Mouse (Mus musculus): ENCODE results near the gene Zkscan1. TPM values are rescaled to one million over a fixed set of nuclear protein-coding genes. Genes with fewer than 3 reads are reported as not detected.
A peak's percentile ranks its signal among the peaks of the same experiment; 100 is the strongest.
"Not testable (repeated sequence)": the region's sequence is repeated elsewhere in the genome, so short reads cannot be mapped to it uniquely, and the experiment has no call there.

Zkscan1 gene
- total RNA-seq, 1 experiment from 2014 or later, result 45.8 TPM

- no peak for ATAC-seq (replicated peaks in 1 of 2; ENCODE audit: insufficient read depth in 1 of 2, low FRiP score in 2 of 2, low TSS enrichment in 1 of 2, low read depth in 1 of 2, poor library complexity in 2 of 2, severe bottlenecking in 2 of 2)
Observed at GRCm38 (mm10) chr5:138107130-138107529, 22.2 kb downstream of the Zkscan1 start.

DNA sequence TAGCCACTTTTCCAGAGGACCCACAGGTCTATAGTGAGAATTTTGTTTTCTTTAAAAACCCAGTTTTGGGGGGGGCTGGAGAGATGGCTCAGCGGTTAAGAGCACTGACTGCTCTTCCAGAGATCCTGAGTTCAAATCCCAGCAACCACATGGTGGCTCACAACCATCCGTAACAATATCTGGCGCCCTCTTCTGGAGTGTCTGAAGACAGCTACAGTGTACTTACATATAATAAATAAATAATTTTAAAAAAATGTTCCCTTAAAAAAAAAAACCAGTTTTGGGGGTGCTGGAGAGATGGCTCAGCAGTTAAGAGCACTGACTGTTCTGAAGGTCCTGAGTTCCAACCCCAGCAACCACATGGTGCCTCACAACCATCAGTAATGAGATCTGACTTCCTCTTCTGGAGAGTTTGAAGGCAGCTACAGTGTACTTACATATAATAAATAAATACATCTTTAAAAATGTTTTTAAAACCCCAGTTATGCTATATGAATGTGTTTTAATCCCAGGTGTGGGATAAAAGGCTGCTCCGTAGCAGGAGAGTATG is 25.0 kb downstream of the Zkscan1 start:
- not testable (repeated sequence) for ATAC-seq (replicated peaks in 1 of 2; ENCODE audit: insufficient read depth in 1 of 2, low FRiP score in 2 of 2, low TSS enrichment in 1 of 2, low read depth in 1 of 2, poor library complexity in 2 of 2, severe bottlenecking in 2 of 2)

- ATAC-seq (replicated peaks in 1 of 2; ENCODE audit: insufficient read depth in 1 of 2, low FRiP score in 2 of 2, low TSS enrichment in 1 of 2, low read depth in 1 of 2, poor library complexity in 2 of 2, severe bottlenecking in 2 of 2), result peak; percentile 98 to 100
Observed at GRCm38 (mm10) chr5:138116255-138117198, 31.6 kb downstream of the Zkscan1 start, which contains the start of gene Zscan21. TSS of gene Zscan21 (plus strand) at chr5:138116903.

- peak in 1 of 2 experiments; percentile 14; a peak in 1 of 4 replicates for ATAC-seq (replicated peaks in 1 of 2; ENCODE audit: insufficient read depth in 1 of 2, low FRiP score in 2 of 2, low TSS enrichment in 1 of 2, low read depth in 1 of 2, poor library complexity in 2 of 2, severe bottlenecking in 2 of 2)
Observed at GRCm38 (mm10) chr5:138117199-138118015, 32.5 kb downstream of the Zkscan1 start.

- no peak for ATAC-seq (replicated peaks in 1 of 2; ENCODE audit: insufficient read depth in 1 of 2, low FRiP score in 2 of 2, low TSS enrichment in 1 of 2, low read depth in 1 of 2, poor library complexity in 2 of 2, severe bottlenecking in 2 of 2)
Observed at GRCm38 (mm10) chr5:138118041-138118440, 33.2 kb downstream of the Zkscan1 start.

GRCm38 (mm10) chr5:138132425-138133064 is 47.7 kb downstream of the Zkscan1 start:
- no peak for ATAC-seq (replicated peaks in 1 of 2; ENCODE audit: insufficient read depth in 1 of 2, low FRiP score in 2 of 2, low TSS enrichment in 1 of 2, low read depth in 1 of 2, poor library complexity in 2 of 2, severe bottlenecking in 2 of 2)

DNA sequence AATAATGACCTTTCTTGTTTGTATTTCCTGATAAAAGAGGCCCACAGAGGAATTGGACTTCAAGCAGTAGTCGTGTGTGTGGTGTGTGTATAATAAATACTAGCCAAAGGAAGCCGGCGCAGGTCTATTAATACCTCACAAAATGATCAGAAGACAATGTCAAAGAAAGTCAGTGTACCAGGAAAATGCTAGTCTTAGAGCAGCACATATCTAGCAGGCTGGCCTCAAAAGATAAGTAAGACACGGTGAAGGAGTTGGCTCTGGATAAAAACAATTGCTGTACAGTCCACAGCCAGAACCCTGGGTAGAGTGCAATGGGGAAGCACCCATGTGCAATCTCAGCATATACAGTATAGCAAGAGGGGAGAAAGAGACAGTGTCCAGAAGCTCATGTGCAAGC is 52.4 kb downstream of the Zkscan1 start:
- ATAC-seq (replicated peaks in 1 of 2; ENCODE audit: insufficient read depth in 1 of 2, low FRiP score in 2 of 2, low TSS enrichment in 1 of 2, low read depth in 1 of 2, poor library complexity in 2 of 2, severe bottlenecking in 2 of 2), result no peak

- ATAC-seq (replicated peaks in 1 of 2; ENCODE audit: insufficient read depth in 1 of 2, low FRiP score in 2 of 2, low TSS enrichment in 1 of 2, low read depth in 1 of 2, poor library complexity in 2 of 2, severe bottlenecking in 2 of 2), result peak; percentile 62 to 83
Observed at GRCm38 (mm10) chr5:138137935-138138549, 53.2 kb downstream of the Zkscan1 start.

DNA sequence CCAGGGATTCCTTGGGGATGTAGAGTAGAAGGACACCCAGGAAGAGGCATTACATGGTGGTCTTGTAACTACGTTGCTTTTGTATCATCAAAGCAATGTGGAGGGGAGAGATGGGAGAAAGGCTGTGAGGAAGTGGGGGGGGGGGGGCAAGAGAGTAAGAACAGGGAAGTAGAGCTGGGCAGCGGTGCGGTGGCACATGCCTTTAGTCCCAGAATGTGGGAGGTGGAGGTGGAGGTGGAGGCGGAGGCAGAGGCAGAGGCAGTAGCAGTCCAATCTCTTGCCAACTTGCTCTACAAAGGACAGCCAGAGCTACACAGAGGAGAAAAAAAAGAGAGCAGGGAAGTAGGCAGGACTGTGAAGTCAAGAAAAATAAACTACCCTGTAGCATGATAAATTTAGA is 53.7 kb downstream of the Zkscan1 start:
- ATAC-seq (replicated peaks in 1 of 2; ENCODE audit: insufficient read depth in 1 of 2, low FRiP score in 2 of 2, low TSS enrichment in 1 of 2, low read depth in 1 of 2, poor library complexity in 2 of 2, severe bottlenecking in 2 of 2), result peak; percentile 63 to 65; a peak in 3 of 4 replicates

- no peak for ATAC-seq (replicated peaks in 1 of 2; ENCODE audit: insufficient read depth in 1 of 2, low FRiP score in 2 of 2, low TSS enrichment in 1 of 2, low read depth in 1 of 2, poor library complexity in 2 of 2, severe bottlenecking in 2 of 2)
Observed at GRCm38 (mm10) chr5:138154390-138154789, 69.5 kb downstream of the Zkscan1 start.

DNA sequence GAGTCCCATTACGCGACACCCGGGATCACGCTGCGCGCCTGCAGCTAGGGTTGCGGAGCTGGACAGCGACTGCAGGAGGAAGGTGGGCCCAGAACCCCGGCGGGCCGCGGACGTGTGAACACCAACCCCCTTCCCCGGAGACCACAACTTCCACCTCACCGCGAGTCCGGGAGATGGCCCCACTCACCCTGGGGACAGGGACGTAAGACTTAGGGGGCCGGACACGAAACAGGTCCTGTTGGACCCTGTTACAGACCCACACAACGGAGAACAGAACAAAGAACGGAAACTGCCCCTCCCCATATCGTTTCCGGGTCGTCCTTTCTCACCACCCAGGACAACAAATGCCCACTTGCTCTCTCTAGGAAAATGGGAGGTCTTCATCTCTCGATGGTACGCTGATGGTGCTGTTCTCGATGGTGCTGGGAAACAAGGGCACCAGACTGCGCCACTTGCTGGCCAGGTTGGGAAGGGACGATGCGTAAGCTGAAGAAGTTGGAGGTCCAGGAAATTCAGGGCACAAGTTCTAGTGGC is 70.6 kb downstream of the Zkscan1 start, which contains the start of gene Zfp113:
Gene Zfp113, minus strand, starts transcription at position 302 of the 534 bp plus-strand sequence.
- ATAC-seq (replicated peaks in 1 of 2; ENCODE audit: insufficient read depth in 1 of 2, low FRiP score in 2 of 2, low TSS enrichment in 1 of 2, low read depth in 1 of 2, poor library complexity in 2 of 2, severe bottlenecking in 2 of 2), result peak; percentile 94 to 97

Other genes starting within 250 kb of the Zkscan1 start
- 17.7 and 22.2 TPM in 2 replicates for gene Pilra, start 248.8 kb upstream of the Zkscan1 start, total RNA-seq (2017)
- 6.0 and 12.3 TPM in 2 replicates for gene Pilrb1, start 227.0 kb upstream of the Zkscan1 start, total RNA-seq (2017)
- gene Pilrb2, start 213.3 kb upstream of the Zkscan1 start, total RNA-seq (2017), result 3.7 and 17.8 TPM in 2 replicates
- gene Cyp3a13, start 163.5 kb upstream of the Zkscan1 start, total RNA-seq (2017), result not detected in 2 replicates
- gene Gjc3, start 122.0 kb upstream of the Zkscan1 start, total RNA-seq (2017), result not detected in 2 replicates
- gene Azgp1, start 103.6 kb upstream of the Zkscan1 start, total RNA-seq (2017), result not detected in 2 replicates
- not detected in 2 replicates for gene Smok3a, start 63.8 kb upstream of the Zkscan1 start, total RNA-seq (2017)
- gene Smok3b, start 63.7 kb upstream of the Zkscan1 start, total RNA-seq (2017), result not detected in 2 replicates
- gene Smok3c, start 31.9 kb upstream of the Zkscan1 start, total RNA-seq (2017), result not detected in 2 replicates
- gene Zscan21, start 31.8 kb downstream of the Zkscan1 start, total RNA-seq (2017), result 17.3 and 18.4 TPM in 2 replicates
- 14.4 and 16.0 TPM in 2 replicates for gene Zfp113, start 70.7 kb downstream of the Zkscan1 start, total RNA-seq (2017)
- 32.6 and 52.6 TPM in 2 replicates for gene Cops6, start 76.0 kb downstream of the Zkscan1 start, total RNA-seq (2017)
- gene Ap4m1, start 86.9 kb downstream of the Zkscan1 start, total RNA-seq (2017), result 34.8 and 50.0 TPM in 2 replicates
- gene Mcm7, start 87.3 kb downstream of the Zkscan1 start, total RNA-seq (2017), result 449 and 495 TPM in 2 replicates
- 30.3 and 40.9 TPM in 2 replicates for gene Taf6, start 102.4 kb downstream of the Zkscan1 start, total RNA-seq (2017)
- 46.3 and 53.8 TPM in 2 replicates for gene Cnpy4, start 102.4 kb downstream of the Zkscan1 start, total RNA-seq (2017)
- gene Mblac1, start 109.2 kb downstream of the Zkscan1 start, total RNA-seq (2017), result 2.8 and 3.5 TPM in 2 replicates
- 6.4 and 8.7 TPM in 2 replicates for gene Nxpe5, start 140.8 kb downstream of the Zkscan1 start, total RNA-seq (2017)
- gene Lamtor4, start 170.4 kb downstream of the Zkscan1 start, total RNA-seq (2017), result 31.2 and 41.6 TPM in 2 replicates
- gene BC037034, start 178.9 kb downstream of the Zkscan1 start, total RNA-seq (2017), result 34.1 and 38.8 TPM in 2 replicates
- 0.44 TPM in 1 of 2 replicates, not detected in the other for gene Gal3st4, start 187.8 kb downstream of the Zkscan1 start, total RNA-seq (2017)
- not detected in 2 replicates for gene Gm43720, start 194.9 kb downstream of the Zkscan1 start, total RNA-seq (2017)
- 5.8 and 7.1 TPM in 2 replicates for gene Gpc2, start 194.9 kb downstream of the Zkscan1 start, total RNA-seq (2017)
- 8.7 and 25.5 TPM in 2 replicates for gene Stag3, start 195.2 kb downstream of the Zkscan1 start, total RNA-seq (2017)

Measured in hematopoietic stem cell, adult 5-6 weeks (primary cell).